Mouse (Mus musculus): ENCODE results near the gene Lst1.

Lst1 gene

DNA sequence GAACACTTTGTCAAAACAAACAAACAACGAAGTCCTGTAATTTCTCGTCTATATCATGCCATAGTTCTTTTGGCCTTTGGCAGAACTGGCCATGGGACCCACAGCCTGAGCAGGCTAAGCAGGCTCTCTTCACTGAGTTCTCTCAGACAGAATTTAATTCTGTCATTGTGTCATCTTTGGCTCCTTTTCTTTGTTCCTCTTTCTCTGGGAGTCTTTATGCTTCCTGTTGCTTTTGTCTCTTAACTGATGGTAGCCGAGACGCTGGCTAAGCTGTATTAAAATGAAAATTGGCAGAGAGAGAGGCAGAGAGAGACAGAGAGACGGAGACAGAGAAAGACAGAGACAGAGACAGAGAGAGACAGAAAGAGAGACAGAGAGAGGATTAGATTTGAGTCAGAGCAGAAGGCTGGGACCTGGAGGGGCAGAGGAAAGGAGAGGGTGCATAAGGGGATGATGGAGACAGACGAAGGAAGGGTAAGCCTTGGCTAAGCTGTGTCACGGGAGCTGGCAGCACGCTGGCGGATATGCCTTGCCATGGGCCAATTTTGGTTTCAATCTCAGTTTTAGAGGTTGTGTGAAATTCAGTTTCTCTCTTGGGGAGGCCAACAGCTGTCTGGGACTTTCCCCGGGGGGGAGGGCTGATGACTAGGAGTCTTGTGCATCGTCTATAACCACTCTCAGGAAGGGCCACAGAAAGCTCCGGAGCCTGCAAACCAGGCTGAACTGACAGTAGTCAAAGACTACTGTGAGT, 21.7 kb upstream of the Lst1 start:
- peak; percentile 86 to 89 for DNase-seq (ENCODE audit: low spot score in 2 of 2)

DNA sequence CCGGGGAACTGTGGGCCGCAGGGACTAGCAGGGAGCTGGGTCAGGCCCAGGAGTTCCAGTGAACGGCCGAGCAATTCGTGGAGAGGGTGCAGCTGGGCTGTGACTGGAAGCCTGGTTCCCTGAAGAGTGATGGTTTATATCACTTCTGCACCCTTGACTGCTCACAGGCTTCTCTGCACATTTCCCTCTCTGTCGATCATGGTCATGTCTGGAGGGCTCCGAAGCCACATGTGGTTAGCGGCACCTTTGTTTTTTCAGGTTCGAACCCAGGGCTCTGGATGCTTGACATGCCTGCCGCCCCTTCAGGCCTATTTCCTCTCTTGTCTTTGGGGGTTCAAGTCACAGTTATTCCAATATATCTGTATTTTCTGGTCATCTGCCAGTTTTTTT, 17.1 kb upstream of the Lst1 start:
- peak; percentile 58 to 67 for DNase-seq (ENCODE audit: low spot score in 2 of 2)

GRCm38 (mm10) chr17:35204494-35205379, 16.5 kb upstream of the Lst1 start, which contains the start of gene Lta:
Lta (minus strand) TSS chr17:35205351.
- DNase-seq (ENCODE audit: low spot score in 2 of 2) = peak; percentile 85 to 87

DNA sequence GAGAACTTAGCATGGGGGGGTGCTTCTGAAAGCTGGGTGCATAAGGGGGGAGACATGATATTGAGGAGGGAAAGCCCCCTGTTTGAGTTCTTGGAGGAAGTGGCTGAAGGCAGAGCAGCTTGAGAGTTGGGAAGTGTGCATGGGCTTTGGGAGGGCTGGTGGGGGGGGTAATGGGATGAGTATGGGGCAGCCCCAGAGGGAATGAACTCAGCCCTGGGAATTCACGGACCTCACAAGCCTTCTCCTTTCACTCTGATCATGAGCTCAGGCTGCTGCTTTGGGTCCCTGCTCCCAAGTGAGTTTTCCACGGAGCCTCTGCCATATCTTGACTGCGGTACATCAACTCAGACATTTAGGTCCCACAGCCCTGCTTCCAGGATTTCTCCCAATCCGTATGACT, 14.2 kb upstream of the Lst1 start:
- no peak for DNase-seq (ENCODE audit: low spot score in 2 of 2)

DNA sequence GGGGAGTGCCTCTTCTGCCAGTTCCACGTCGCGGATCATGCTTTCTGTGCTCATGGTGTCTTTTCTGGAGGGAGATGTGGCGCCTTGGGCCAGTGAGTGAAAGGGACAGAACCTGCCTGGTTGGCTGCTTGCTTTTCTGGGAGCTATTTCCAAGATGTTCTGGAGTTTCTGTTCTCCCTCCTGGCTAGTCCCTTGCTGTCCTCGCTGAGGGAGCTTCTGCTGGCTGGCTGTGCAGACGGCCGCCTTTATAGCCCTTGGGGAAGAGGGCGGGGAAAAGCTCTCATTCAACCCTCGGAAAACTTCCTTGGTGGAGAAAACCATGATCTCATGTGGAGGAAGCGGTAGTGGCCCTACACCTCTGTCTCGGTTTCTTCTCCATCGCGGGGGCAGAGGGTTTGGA, 13.5 kb upstream of the Lst1 start, which contains the start of gene Tnf:
TSS of gene Tnf (minus strand) at position 221 of the 400 bp plus-strand sequence.
- DNase-seq (ENCODE audit: low spot score in 2 of 2) = peak; percentile 78 to 81

- DNase-seq (ENCODE audit: low spot score in 2 of 2) = peak; percentile 56 to 64
Observed at GRCm38 (mm10) chr17:35201128-35201527, 12.9 kb upstream of the Lst1 start.

- peak; percentile 77 to 82 for DNase-seq (ENCODE audit: low spot score in 2 of 2)
Observed at GRCm38 (mm10) chr17:35200398-35200797, 12.2 kb upstream of the Lst1 start.

DNA sequence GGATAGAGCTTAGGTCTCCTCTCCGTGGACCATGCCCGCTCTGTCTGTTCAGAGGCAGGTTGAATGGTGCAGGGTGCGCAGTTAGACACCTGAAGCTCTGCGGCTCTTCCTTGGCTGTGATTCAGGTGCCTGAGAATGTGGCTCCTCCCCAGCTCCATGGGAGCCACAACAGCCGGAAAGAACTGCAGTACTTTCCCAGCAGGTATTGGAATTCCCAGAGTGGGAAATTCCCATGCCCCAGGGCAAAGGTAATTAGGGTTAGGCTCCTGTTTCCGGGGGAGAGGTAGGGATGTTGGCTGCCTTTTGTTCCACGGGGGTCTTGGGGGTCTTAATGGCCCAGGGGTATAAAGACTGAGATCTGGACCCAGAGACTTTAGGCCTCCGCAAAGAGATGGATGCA, 10.7 kb upstream of the Lst1 start:
- DNase-seq (ENCODE audit: low spot score in 2 of 2) = no peak

- no peak for DNase-seq (ENCODE audit: low spot score in 2 of 2)
Observed at GRCm38 (mm10) chr17:35198029-35198428, 9.8 kb upstream of the Lst1 start.

- DNase-seq (ENCODE audit: low spot score in 2 of 2) = no peak
Observed at GRCm38 (mm10) chr17:35197126-35197525, 8.9 kb upstream of the Lst1 start.

- no peak for DNase-seq (ENCODE audit: low spot score in 2 of 2)
Observed at GRCm38 (mm10) chr17:35196321-35196641, 8.0 kb upstream of the Lst1 start.

- DNase-seq (ENCODE audit: low spot score in 2 of 2) = peak; percentile 88
Observed at GRCm38 (mm10) chr17:35195631-35196320, 7.5 kb upstream of the Lst1 start.

- peak in 1 of 2 experiments; percentile 62 for DNase-seq (ENCODE audit: low spot score in 2 of 2)
Observed at GRCm38 (mm10) chr17:35194844-35195630, 6.8 kb upstream of the Lst1 start.

DNA sequence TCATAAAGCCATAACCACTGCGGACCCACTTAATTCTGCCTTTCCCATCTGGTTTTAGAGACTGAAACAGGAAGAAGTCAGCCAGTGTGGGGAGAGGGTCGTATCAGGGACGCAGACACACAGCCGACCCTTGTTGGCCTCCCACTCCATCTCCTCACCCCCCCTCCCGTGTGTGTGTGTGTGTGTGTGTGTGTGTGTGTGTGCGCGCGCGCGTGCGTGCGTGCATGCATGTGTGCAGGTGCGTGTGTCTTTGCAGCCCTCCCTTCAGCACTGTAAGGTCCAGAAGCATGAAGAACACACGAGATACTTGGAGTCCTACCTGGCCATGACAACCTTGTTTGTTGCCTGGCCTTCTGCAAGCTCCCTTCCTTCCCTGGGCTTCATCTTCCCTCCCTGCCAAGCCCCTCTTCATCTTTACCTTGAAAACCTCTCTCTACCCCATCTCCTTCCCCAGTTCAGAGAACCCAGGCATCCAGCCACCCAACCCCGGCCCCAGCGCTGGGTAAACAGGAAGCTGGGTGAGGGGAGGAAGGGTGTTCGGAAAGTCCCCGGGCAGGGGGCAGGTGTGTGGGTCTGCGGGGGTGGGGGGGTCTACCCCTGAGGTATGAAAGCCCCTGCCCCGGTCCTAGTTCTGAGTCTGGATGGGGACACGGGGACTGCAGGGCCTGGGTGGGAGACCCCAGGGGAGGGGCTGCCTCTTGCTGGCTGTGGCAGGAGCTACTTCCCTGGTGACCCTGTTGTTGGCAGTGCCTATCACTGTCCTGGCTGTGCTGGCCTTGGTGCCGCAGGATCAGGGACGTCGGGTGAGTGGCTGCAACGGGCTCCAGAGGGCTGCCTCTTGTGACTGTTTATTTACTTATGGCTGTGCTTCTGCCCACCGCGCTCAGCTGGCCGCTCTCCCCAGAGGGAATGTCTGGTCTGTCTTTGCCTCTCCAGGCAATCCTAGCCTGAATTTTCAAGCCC, 5.9 kb upstream of the Lst1 start, which contains the start of gene Ltb:
TSS of gene Ltb (plus strand) at position 559 of the 963 bp plus-strand sequence.
- DNase-seq (ENCODE audit: low spot score in 2 of 2) = peak; percentile 93 to 94

- no peak for DNase-seq (ENCODE audit: low spot score in 2 of 2)
Observed at GRCm38 (mm10) chr17:35192924-35193323, 4.7 kb upstream of the Lst1 start.

DNA sequence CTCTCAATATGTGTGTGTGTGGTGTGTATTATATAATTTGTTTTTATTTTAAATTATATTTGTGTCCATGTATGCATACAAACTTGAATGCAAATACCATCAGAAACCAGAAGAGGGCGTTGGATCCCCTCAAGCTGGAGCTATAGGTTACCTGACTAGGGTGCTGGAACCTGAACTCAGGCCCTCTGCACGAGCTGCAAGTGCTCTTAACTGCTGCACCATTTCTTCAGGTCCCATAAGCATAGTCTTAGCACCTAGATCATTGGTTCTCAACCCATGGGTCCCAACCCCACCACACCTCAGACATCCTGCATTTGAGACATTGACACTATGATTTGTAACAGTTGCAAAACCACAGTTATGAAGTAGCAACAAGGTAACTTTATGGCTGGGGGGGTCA, 3.5 kb upstream of the Lst1 start:
- no peak for DNase-seq (ENCODE audit: low spot score in 2 of 2)

DNA sequence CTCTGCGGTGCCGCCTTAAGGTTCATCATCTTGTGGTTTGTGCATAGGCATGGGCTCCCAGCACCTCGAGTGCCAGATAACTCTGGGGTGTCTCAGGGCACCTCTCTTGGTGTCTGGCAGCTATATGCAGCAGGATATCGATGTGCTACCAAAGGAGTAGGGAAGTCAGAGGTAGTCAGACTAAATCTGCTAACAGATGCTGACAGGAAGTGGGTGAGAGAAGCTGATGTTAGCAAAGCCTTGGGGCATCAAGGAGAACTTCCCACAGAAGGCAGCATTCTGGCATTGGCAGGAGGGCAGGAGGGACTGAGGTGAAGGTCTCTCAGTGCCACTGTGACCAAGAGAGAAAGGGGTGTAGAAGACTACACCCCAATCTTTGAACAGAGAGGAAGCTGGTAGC, 1.9 kb upstream of the Lst1 start:
- DNase-seq (ENCODE audit: low spot score in 2 of 2) = peak; percentile 69 to 74

GRCm38 (mm10) chr17:35189186-35189585, 947 bp upstream of the Lst1 start:
- DNase-seq (ENCODE audit: low spot score in 2 of 2) = peak; percentile 65 to 76

GRCm38 (mm10) chr17:35187345-35187744, 894 bp downstream of the Lst1 start:
- no peak for DNase-seq (ENCODE audit: low spot score in 2 of 2)

DNA sequence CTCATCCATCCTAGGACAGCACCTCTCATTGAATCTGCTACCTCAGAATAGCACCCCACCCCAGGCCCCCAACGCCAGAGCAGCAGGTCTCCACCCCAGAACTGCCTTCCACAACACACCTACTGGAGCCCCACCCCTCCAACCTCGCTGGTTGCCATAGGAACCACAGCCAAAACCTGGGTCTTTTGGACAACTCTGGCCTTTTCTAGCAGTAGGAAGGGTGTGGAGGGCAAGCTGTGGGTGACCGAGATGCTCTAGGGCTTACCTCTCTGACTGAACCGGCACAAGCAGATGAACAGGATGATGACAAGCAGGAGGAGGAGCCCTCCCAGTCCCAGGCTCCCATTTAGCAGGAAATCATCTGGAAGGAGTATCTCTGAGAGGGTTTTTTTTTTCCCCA, 1.6 kb downstream of the Lst1 start:
- DNase-seq (ENCODE audit: low spot score in 2 of 2) = peak; percentile 84 to 86
